Mouse (Mus musculus) brain, embryonic 14.5 days (tissue): ENCODE measurements at regions not wholly inside any gene's neighbourhood (a gene's known extent, or its start where the extent isn't known, plus 50 kb on each side); places are given as distances from the start of the nearest gene placed in this dataset.

Experiments
- DNase-seq: peaks from one replicate; pipeline ENCODE4 v3.0.0-alpha.2; 2011; ENCODE audit warnings: low read depth
- CTCF ChIP-seq: fragments of 200-500 bp; IDR thresholded peaks from 2 replicates; pipeline ENCODE4 v1.5.1; 2012; ENCODE audit warnings: inconsistent platforms, mild to moderate bottlenecking, moderate library complexity, borderline replicate concordance; ENCODE audit not compliant: insufficient read depth, insufficient read length; ENCODE audit errors: extremely low read depth
- POLR2A ChIP-seq: fragments of 200-500 bp; IDR thresholded peaks from 2 replicates; pipeline ENCODE4 v1.6.1; 2012; ENCODE audit warnings: mild to moderate bottlenecking, inconsistent platforms, borderline replicate concordance; ENCODE audit not compliant: poor library complexity, insufficient read depth, insufficient read length, severe bottlenecking; ENCODE audit errors: extremely low read depth

GRCm38 (mm10) chr1:189108260-189109035, 100.8 kb upstream of the Kctd3 start:
- no peak for TF ChIP-seq POLR2A
- TF ChIP-seq CTCF = no peak

GRCm38 (mm10) chr1:189107841-189108240, 100.2 kb upstream of the Kctd3 start:
- peak; percentile 53 for DNase-seq
- TF ChIP-seq POLR2A (no peak), CTCF (no peak)

More at GRCm38 (mm10) chr1:189108260-189109035, 100.8 kb upstream of the Kctd3 start:
- no peak for DNase-seq

- TF ChIP-seq POLR2A (no peak), CTCF (no peak)
- no peak for DNase-seq
These were observed 99.5 kb upstream of the Kctd3 start for GRCm38 (mm10) chr1:189107156-189107555.

GRCm38 (mm10) chr1:189105276-189105675, 97.6 kb upstream of the Kctd3 start:
- DNase-seq = no peak

GRCm38 (mm10) chr1:189102781-189103180, 95.1 kb upstream of the Kctd3 start:
- TF ChIP-seq POLR2A = no peak
- TF ChIP-seq CTCF = no peak
- DNase-seq = no peak

More at GRCm38 (mm10) chr1:189105276-189105675, 97.6 kb upstream of the Kctd3 start:
- TF ChIP-seq POLR2A (no peak), CTCF (no peak)

- no peak for DNase-seq
- no peak for TF ChIP-seq POLR2A
- TF ChIP-seq CTCF = no peak
These were observed 91.5 kb upstream of the Kctd3 start for GRCm38 (mm10) chr1:189099121-189099520.

- no peak for DNase-seq
- no peak for TF ChIP-seq CTCF
- no peak for TF ChIP-seq POLR2A
These were observed 85.2 kb upstream of the Kctd3 start for GRCm38 (mm10) chr1:189092819-189093218.

GRCm38 (mm10) chr1:189085245-189085644, 77.6 kb upstream of the Kctd3 start:
- no peak for DNase-seq
- TF ChIP-seq POLR2A = no peak
- TF ChIP-seq CTCF = no peak

GRCm38 (mm10) chr1:189081267-189081666, 73.6 kb upstream of the Kctd3 start:
- DNase-seq = peak; percentile 8
- TF ChIP-seq POLR2A = no peak
- no peak for TF ChIP-seq CTCF

GRCm38 (mm10) chr1:189080797-189081196, 73.2 kb upstream of the Kctd3 start:
- peak; percentile 76 for DNase-seq
- TF ChIP-seq POLR2A (no peak), CTCF (peak; percentile 85)

- peak; percentile 72 for DNase-seq
These were observed 72.1 kb upstream of the Kctd3 start for GRCm38 (mm10) chr1:189079451-189080410.

More at GRCm38 (mm10) chr1:189079451-189080410, 72.1 kb upstream of the Kctd3 start:
- TF ChIP-seq CTCF = no peak
- TF ChIP-seq POLR2A = no peak
